ENCODE assay signal across 14 mouse cellular contexts in genomic region chr11:40394283-40394758, GRCm38 (mm10).
DNase-seq lines count a peak whose midpoint lies in the region; ATAC-seq lines count a peak whose summit lies in the region.
"Had no signal": no experiment of that assay in that cellular context is flagged by ENCODE, and none has a peak within 500 bp of the region (broad histone marks: within the 10 kb centered on the region; RNA-seq: fewer than 3 reads in every experiment).

No protein-coding gene starts in this region.

- intact Hi-C loops in left cerebral cortex, postnatal 4 days (cut with DNase I) = no loop called here

- peak; percentile 10 for DNase-seq in hindbrain, embryonic 11.5 days (ENCODE audit: low spot score)
- peak; percentile 55 for DNase-seq in forelimb bud, embryonic 11.5 days (ENCODE audit: low read depth, low spot score)
- no peak for DNase-seq in left cerebral cortex, postnatal 4 days
- DNase-seq in liver = no peak
- DNase-seq: adrenal gland, postnatal 14 days; B cell, adult 2 months; kidney, postnatal 4 days; right cerebral cortex, postnatal 4 days had no signal

- no peaks in the 10 kb centered on the region for H3K36me3 ChIP-seq in hindbrain, embryonic 11.5 days (ENCODE audit: control insufficient read depth, insufficient read depth, low read length)
- H3K36me3 ChIP-seq in hindbrain, embryonic 16.5 days (ENCODE audit: control insufficient read depth, insufficient read depth, low read length) = no peaks in the 10 kb centered on the region
- no peaks in the 10 kb centered on the region for H3K36me3 ChIP-seq in midbrain, embryonic 13.5 days
- H3K36me3 ChIP-seq in midbrain, embryonic 16.5 days (ENCODE audit: control insufficient read depth, insufficient read depth, low read length) = no peaks in the 10 kb centered on the region
- H3K36me3 ChIP-seq in neural tube, embryonic 12.5 days = no peaks in the 10 kb centered on the region

- ATAC-seq in hindbrain, embryonic 11.5 days (ENCODE audit: low FRiP score) = peak; percentile 41; the same call in 1 of the 2 replicates
- no peak; the same call in 1 of the 2 replicates for ATAC-seq in hindbrain, embryonic 16.5 days
- ATAC-seq in midbrain, embryonic 13.5 days = peak; percentile 25; the same call in 1 of the 2 replicates
- no peak for ATAC-seq in midbrain, embryonic 16.5 days
- ATAC-seq in neural tube, embryonic 12.5 days (ENCODE audit: low FRiP score, low read depth) = 0 out of 2 replicates have a peak, but pooled peaks have one; percentile 51

- no peak overlapping the region for H3K27ac ChIP-seq in hindbrain, embryonic 11.5 days (ENCODE audit: low read depth, low read length)
- H3K27ac ChIP-seq in hindbrain, embryonic 16.5 days (ENCODE audit: low read depth, low read length) = no peak overlapping the region
- no peak overlapping the region for H3K27ac ChIP-seq in midbrain, embryonic 13.5 days
- H3K27ac ChIP-seq in midbrain, embryonic 16.5 days (ENCODE audit: low read length) = no peak overlapping the region; the same call in 1 of the 2 replicates
- no peak overlapping the region for H3K27ac ChIP-seq in neural tube, embryonic 12.5 days
- H3K27ac ChIP-seq: left cerebral cortex, adult 2 months; liver, embryonic 14.5 days had no signal

- H3K9me3 ChIP-seq in hindbrain, embryonic 11.5 days (ENCODE audit: control insufficient read depth, low read length) = no peaks in the 10 kb centered on the region
- H3K9me3 ChIP-seq in hindbrain, embryonic 16.5 days (ENCODE audit: control insufficient read depth, low read length) = no peaks in the 10 kb centered on the region
- H3K9me3 ChIP-seq in midbrain, embryonic 13.5 days = no peaks in the 10 kb centered on the region
- H3K9me3 ChIP-seq in midbrain, embryonic 16.5 days (replicated peaks; ENCODE audit: control insufficient read depth, low read length, poor library complexity, severe bottlenecking) = no peaks in the 10 kb centered on the region
- H3K9me3 ChIP-seq in neural tube, embryonic 12.5 days = no peaks in the 10 kb centered on the region

- H3K4me2 ChIP-seq in hindbrain, embryonic 11.5 days (replicated peaks; ENCODE audit: low read depth, low read length) = no peak overlapping the region
- no peak overlapping the region for H3K4me2 ChIP-seq in hindbrain, embryonic 16.5 days (ENCODE audit: low read length)
- no peak overlapping the region for H3K4me2 ChIP-seq in midbrain, embryonic 13.5 days (replicated peaks)
- no peak overlapping the region for H3K4me2 ChIP-seq in midbrain, embryonic 16.5 days (ENCODE audit: low read length)
- H3K4me2 ChIP-seq in neural tube, embryonic 12.5 days (replicated peaks) = no peak overlapping the region; the same call in 1 of the 2 replicates

- H3K9ac ChIP-seq in hindbrain, embryonic 11.5 days (ENCODE audit: low read depth, low read length) = no peak overlapping the region
- H3K9ac ChIP-seq in hindbrain, embryonic 16.5 days (ENCODE audit: low read depth, low read length) = no peak overlapping the region
- no peak overlapping the region for H3K9ac ChIP-seq in midbrain, embryonic 13.5 days (replicated peaks)
- H3K9ac ChIP-seq in midbrain, embryonic 16.5 days (ENCODE audit: low read depth, low read length) = no peak overlapping the region
- no peak overlapping the region for H3K9ac ChIP-seq in neural tube, embryonic 12.5 days
- H3K9ac ChIP-seq: liver, embryonic 14.5 days had no signal

- no peak overlapping the region for H3K4me3 ChIP-seq in hindbrain, embryonic 11.5 days (ENCODE audit: low read depth, low read length)
- H3K4me3 ChIP-seq in hindbrain, embryonic 16.5 days (ENCODE audit: low read length) = no peak overlapping the region
- H3K4me3 ChIP-seq in midbrain, embryonic 13.5 days (replicated peaks) = no peak overlapping the region
- no peak overlapping the region for H3K4me3 ChIP-seq in midbrain, embryonic 16.5 days (ENCODE audit: low read depth, low read length)
- no peak overlapping the region for H3K4me3 ChIP-seq in neural tube, embryonic 12.5 days
- H3K4me3 ChIP-seq: left cerebral cortex, adult 2 months had no signal

- no peaks in the 10 kb centered on the region for H3K27me3 ChIP-seq in hindbrain, embryonic 11.5 days (ENCODE audit: control insufficient read depth, insufficient read depth, low read length)
- no peaks in the 10 kb centered on the region for H3K27me3 ChIP-seq in hindbrain, embryonic 16.5 days (replicated peaks; ENCODE audit: control insufficient read depth, insufficient read depth, low read length)
- H3K27me3 ChIP-seq in midbrain, embryonic 13.5 days = no peaks in the 10 kb centered on the region
- no peaks in the 10 kb centered on the region for H3K27me3 ChIP-seq in midbrain, embryonic 16.5 days (ENCODE audit: control insufficient read depth, insufficient read depth, low read depth, low read length)
- no peaks in the 10 kb centered on the region for H3K27me3 ChIP-seq in neural tube, embryonic 12.5 days (replicated peaks)

- WGBS in hindbrain, embryonic 11.5 days = 64% methylated on average over 4 of the region's 4 CpGs
- 33% methylated on average over 4 of the region's 4 CpGs for whole genome bisulfite sequencing in hindbrain, embryonic 16.5 days
- 27% methylated on average over 4 of the region's 4 CpGs for WGBS in midbrain, embryonic 13.5 days
- 29% methylated on average over 4 of the region's 4 CpGs for WGBS in midbrain, embryonic 16.5 days
- WGBS in neural tube, embryonic 12.5 days = 47% methylated on average over 4 of the region's 4 CpGs

- H3K4me1 ChIP-seq in hindbrain, embryonic 11.5 days (replicated peaks; ENCODE audit: control insufficient read depth, insufficient read depth, low read length) = no peaks in the 10 kb centered on the region
- no peaks in the 10 kb centered on the region for H3K4me1 ChIP-seq in hindbrain, embryonic 16.5 days (ENCODE audit: control insufficient read depth, insufficient read depth, low read depth, low read length)
- H3K4me1 ChIP-seq in midbrain, embryonic 13.5 days (replicated peaks) = peaks cover 27% of the 10 kb centered on the region
- peaks cover 14% of the 10 kb centered on the region; the same call in 1 of the 2 replicates for H3K4me1 ChIP-seq in midbrain, embryonic 16.5 days (ENCODE audit: control insufficient read depth, insufficient read depth, low read length)
- H3K4me1 ChIP-seq in neural tube, embryonic 12.5 days = peaks cover 7% of the 10 kb centered on the region

Comparison
In these comparisons a context has a peak if more than half of its experiments do, and no peak if none do; other contexts are left out.
1. ATAC-seq: peak in hindbrain, embryonic 11.5 days (single experiment), midbrain, embryonic 13.5 days (single experiment) and neural tube, embryonic 12.5 days (single experiment); none in hindbrain, embryonic 16.5 days (single experiment) and midbrain, embryonic 16.5 days (single experiment).
2. DNase-seq: peak in hindbrain, embryonic 11.5 days (single experiment) and forelimb bud, embryonic 11.5 days (single experiment); none in left cerebral cortex, postnatal 4 days (single experiment) and liver (single experiment).